Mouse (Mus musculus): Measurements from ENCODE around the gene Sec31b. TPM values are rescaled to one million over a fixed set of nuclear protein-coding genes. Genes with fewer than 3 reads are reported as not detected.
A peak's percentile ranks its signal among the peaks of the same experiment; 100 is the strongest.

Sec31b gene
- polyA plus RNA-seq, 1 experiment from 2014 or later: 0.17 TPM

- 0 out of 2 replicates have a peak, but pooled peaks cover 3% of the 10 kb centered on the region for H3K9me3 ChIP-seq (replicated peaks; ENCODE audit: control insufficient read depth, low read length)
- H3K9ac ChIP-seq (ENCODE audit: low read length): no peak overlapping the region
- peaks cover 20% of the 10 kb centered on the region for H3K27me3 ChIP-seq (replicated peaks; ENCODE audit: control insufficient read depth, insufficient read depth, low read length)
- H3K4me3 ChIP-seq (ENCODE audit: low read depth, low read length): no peak overlapping the region
- peak; percentile 91 for DNase-seq (ENCODE audit: low spot score)
- peaks cover 3% of the 10 kb centered on the region; the same call in 1 of the 2 replicates for H3K4me1 ChIP-seq (ENCODE audit: control insufficient read depth, insufficient read depth, low read length)
- H3K4me2 ChIP-seq (ENCODE audit: low read length): peak overlapping the region; percentile 48; the same call in 1 of the 2 replicates
- peaks cover 16% of the 10 kb centered on the region for H3K36me3 ChIP-seq (ENCODE audit: control insufficient read depth, insufficient read depth, low read length)
- 2% methylated on average over 13 of the region's 13 CpGs for WGBS
- peak; percentile 52; the same call in 1 of the 2 replicates for ATAC-seq
- no peak overlapping the region for H3K27ac ChIP-seq (ENCODE audit: low read depth, low read length)
Observed at GRCm38 (mm10) chr19:44544775-44545174, 889 bp downstream of the Sec31b start.

GRCm38 (mm10) chr19:44544372-44544771 is 1.3 kb downstream of the Sec31b start:
- Histone ChIP-seq H3K9me3 (replicated peaks; ENCODE audit: control insufficient read depth, low read length) (0 out of 2 replicates have a peak, but pooled peaks cover 3% of the 10 kb centered on the region), H3K4me3 (ENCODE audit: low read depth, low read length) (no peak overlapping the region), H3K27me3 (replicated peaks; ENCODE audit: control insufficient read depth, insufficient read depth, low read length) (peaks cover 20% of the 10 kb centered on the region), H3K27ac (ENCODE audit: low read depth, low read length) (no peak overlapping the region), H3K4me2 (ENCODE audit: low read length) (no peak overlapping the region), H3K36me3 (ENCODE audit: control insufficient read depth, insufficient read depth, low read length) (peaks cover 12% of the 10 kb centered on the region), H3K4me1 (ENCODE audit: control insufficient read depth, insufficient read depth, low read length) (peaks cover 3% of the 10 kb centered on the region; the same call in 1 of the 2 replicates), H3K9ac (ENCODE audit: low read length) (no peak overlapping the region)
- WGBS: 52% methylated on average over 10 of the region's 10 CpGs
- DNase-seq (ENCODE audit: low spot score) (no peak), ATAC-seq (no peak)

- Histone ChIP-seq H3K9ac (ENCODE audit: low read length) (no peak overlapping the region), H3K27ac (ENCODE audit: low read depth, low read length) (no peak overlapping the region), H3K36me3 (ENCODE audit: control insufficient read depth, insufficient read depth, low read length) (no peaks in the 10 kb centered on the region), H3K9me3 (replicated peaks; ENCODE audit: control insufficient read depth, low read length) (0 out of 2 replicates have a peak, but pooled peaks cover 3% of the 10 kb centered on the region), H3K4me1 (ENCODE audit: control insufficient read depth, insufficient read depth, low read length) (peaks cover 3% of the 10 kb centered on the region; the same call in 1 of the 2 replicates), H3K4me3 (ENCODE audit: low read depth, low read length) (no peak overlapping the region), H3K27me3 (replicated peaks; ENCODE audit: control insufficient read depth, insufficient read depth, low read length) (peaks cover 20% of the 10 kb centered on the region), H3K4me2 (ENCODE audit: low read length) (no peak overlapping the region)
- DNase-seq (ENCODE audit: low spot score) (no peak), ATAC-seq (no peak)
- 89% methylated on average over 8 of the region's 8 CpGs for WGBS
Observed at GRCm38 (mm10) chr19:44542694-44543178, 2.9 kb downstream of the Sec31b start.

GRCm38 (mm10) chr19:44537416-44537815 is 8.2 kb downstream of the Sec31b start:
- H3K9me3 ChIP-seq (replicated peaks; ENCODE audit: control insufficient read depth, low read length): 0 out of 2 replicates have a peak, but pooled peaks cover 3% of the 10 kb centered on the region
- H3K4me1 ChIP-seq (ENCODE audit: control insufficient read depth, insufficient read depth, low read length): no peaks in the 10 kb centered on the region
- no peak for DNase-seq (ENCODE audit: low spot score)
- H3K4me3 ChIP-seq (ENCODE audit: low read depth, low read length): no peak overlapping the region
- H3K9ac ChIP-seq (ENCODE audit: low read length): no peak overlapping the region
- 88% methylated on average over 8 of the region's 8 CpGs for WGBS
- H3K27me3 ChIP-seq (replicated peaks; ENCODE audit: control insufficient read depth, insufficient read depth, low read length): no peaks in the 10 kb centered on the region
- ATAC-seq: no peak
- no peaks in the 10 kb centered on the region for H3K36me3 ChIP-seq (ENCODE audit: control insufficient read depth, insufficient read depth, low read length)
- no peak overlapping the region for H3K27ac ChIP-seq (ENCODE audit: low read depth, low read length)
- no peak overlapping the region for H3K4me2 ChIP-seq (ENCODE audit: low read length)

GRCm38 (mm10) chr19:44535376-44535775 is 10.3 kb downstream of the Sec31b start:
- Histone ChIP-seq H3K36me3 (ENCODE audit: control insufficient read depth, insufficient read depth, low read length) (no peaks in the 10 kb centered on the region), H3K4me3 (ENCODE audit: low read depth, low read length) (no peak overlapping the region), H3K9me3 (replicated peaks; ENCODE audit: control insufficient read depth, low read length) (0 out of 2 replicates have a peak, but pooled peaks cover 3% of the 10 kb centered on the region), H3K4me1 (ENCODE audit: control insufficient read depth, insufficient read depth, low read length) (no peaks in the 10 kb centered on the region), H3K4me2 (ENCODE audit: low read length) (no peak overlapping the region), H3K9ac (ENCODE audit: low read length) (no peak overlapping the region), H3K27ac (ENCODE audit: low read depth, low read length) (no peak overlapping the region), H3K27me3 (replicated peaks; ENCODE audit: control insufficient read depth, insufficient read depth, low read length) (no peaks in the 10 kb centered on the region; the same call in 1 of the 2 replicates)
- no peak for ATAC-seq
- 20% methylated on average over 3 of the region's 3 CpGs for WGBS
- no peak for DNase-seq (ENCODE audit: low spot score)

GRCm38 (mm10) chr19:44530018-44530417 is 15.6 kb downstream of the Sec31b start:
- H3K27me3 ChIP-seq (replicated peaks; ENCODE audit: control insufficient read depth, insufficient read depth, low read length): peaks cover 3% of the 10 kb centered on the region; the same call in 1 of the 2 replicates
- H3K36me3 ChIP-seq (ENCODE audit: control insufficient read depth, insufficient read depth, low read length): no peaks in the 10 kb centered on the region
- no peak overlapping the region for H3K9ac ChIP-seq (ENCODE audit: low read length)
- ATAC-seq: no peak
- 85% methylated on average over 6 of the region's 6 CpGs for WGBS
- no peaks in the 10 kb centered on the region for H3K9me3 ChIP-seq (replicated peaks; ENCODE audit: control insufficient read depth, low read length)
- no peak overlapping the region for H3K27ac ChIP-seq (ENCODE audit: low read depth, low read length)
- DNase-seq (ENCODE audit: low spot score): no peak
- no peaks in the 10 kb centered on the region for H3K4me1 ChIP-seq (ENCODE audit: control insufficient read depth, insufficient read depth, low read length)
- H3K4me2 ChIP-seq (ENCODE audit: low read length): no peak overlapping the region
- H3K4me3 ChIP-seq (ENCODE audit: low read depth, low read length): no peak overlapping the region

GRCm38 (mm10) chr19:44525551-44526205 is 20.0 kb downstream of the Sec31b start:
- H3K9me3 ChIP-seq (replicated peaks; ENCODE audit: control insufficient read depth, low read length): no peaks in the 10 kb centered on the region
- no peak overlapping the region for H3K4me2 ChIP-seq (ENCODE audit: low read length)
- peaks cover 25% of the 10 kb centered on the region for H3K27me3 ChIP-seq (replicated peaks; ENCODE audit: control insufficient read depth, insufficient read depth, low read length)
- H3K27ac ChIP-seq (ENCODE audit: low read depth, low read length): no peak overlapping the region
- no peaks in the 10 kb centered on the region for H3K4me1 ChIP-seq (ENCODE audit: control insufficient read depth, insufficient read depth, low read length)
- no peak overlapping the region for H3K4me3 ChIP-seq (ENCODE audit: low read depth, low read length)
- WGBS: 88% methylated on average over 9 of the region's 9 CpGs
- DNase-seq (ENCODE audit: low spot score) (no peak), ATAC-seq (no peak)
- H3K36me3 ChIP-seq (ENCODE audit: control insufficient read depth, insufficient read depth, low read length): no peaks in the 10 kb centered on the region
- H3K9ac ChIP-seq (ENCODE audit: low read length): no peak overlapping the region

GRCm38 (mm10) chr19:44519152-44519551 is 26.5 kb downstream of the Sec31b start:
- ATAC-seq: no peak
- Histone ChIP-seq H3K4me1 (ENCODE audit: control insufficient read depth, insufficient read depth, low read length) (peaks cover 6% of the 10 kb centered on the region), H3K9ac (ENCODE audit: low read length) (no peak overlapping the region), H3K27me3 (replicated peaks; ENCODE audit: control insufficient read depth, insufficient read depth, low read length) (peaks cover 75% of the 10 kb centered on the region), H3K9me3 (replicated peaks; ENCODE audit: control insufficient read depth, low read length) (no peaks in the 10 kb centered on the region), H3K4me2 (ENCODE audit: low read length) (no peak overlapping the region), H3K36me3 (ENCODE audit: control insufficient read depth, insufficient read depth, low read length) (no peaks in the 10 kb centered on the region), H3K4me3 (ENCODE audit: low read depth, low read length) (no peak overlapping the region), H3K27ac (ENCODE audit: low read depth, low read length) (no peak overlapping the region)
- WGBS: 27% methylated on average over 7 of the region's 7 CpGs
- DNase-seq (ENCODE audit: low spot score): no peak

Measured in forebrain, embryonic 14.5 days (tissue).